ENCODE assay signal across 29 mouse cellular contexts in genomic region chr2:61630864-61631555, GRCm38 (mm10). TPM values are rescaled to one million over a fixed set of nuclear protein-coding genes. Genes with fewer than 3 reads are reported as not detected.
A peak's percentile ranks its signal among the peaks of the same experiment; 100 is the strongest.
DNase-seq lines count a peak whose midpoint lies in the region; ATAC-seq lines count a peak whose summit lies in the region.
"Had no signal": no experiment of that assay in that cellular context is flagged by ENCODE, and none has a peak within 500 bp of the region (broad histone marks: within the 10 kb centered on the region; RNA-seq: fewer than 3 reads in every experiment).

No protein-coding gene starts in this region.

- WGBS in lung, embryonic 16.5 days: 81% methylated on average over 3 of the region's 3 CpGs
- 81% methylated on average over 3 of the region's 3 CpGs for WGBS in midbrain, embryonic 14.5 days

- H3K4me3 ChIP-seq in lung, embryonic 16.5 days (ENCODE audit: low read length): no peak overlapping the region
- H3K4me3 ChIP-seq in midbrain, embryonic 14.5 days (replicated peaks; ENCODE audit: low read depth, low read length): no peak overlapping the region
- H3K4me3 ChIP-seq: embryonic facial prominence, embryonic 10.5 days; embryonic facial prominence, embryonic 15.5 days; forebrain, embryonic 12.5 days; hindbrain, embryonic 13.5 days; layer of hippocampus, adult 2 months; lung, embryonic 15.5 days; neural tube, embryonic 13.5 days had no signal

- ATAC-seq in lung, embryonic 16.5 days (ENCODE audit: low read depth): 0 out of 2 replicates have a peak, but pooled peaks have one; percentile 47
- peak; percentile 34 for ATAC-seq in inflammation-experienced regulatory T-cells, adult 6 months
- no peak for ATAC-seq in midbrain, embryonic 14.5 days (ENCODE audit: low FRiP score, low TSS enrichment)

- H3K9me3 ChIP-seq in lung, embryonic 16.5 days (ENCODE audit: control insufficient read depth, low read length): no peaks in the 10 kb centered on the region
- H3K9me3 ChIP-seq in midbrain, embryonic 14.5 days (ENCODE audit: control insufficient read depth, low read length): no peaks in the 10 kb centered on the region
- H3K9me3 ChIP-seq: embryonic facial prominence, embryonic 10.5 days; embryonic facial prominence, embryonic 15.5 days; forebrain, embryonic 12.5 days; hindbrain, embryonic 13.5 days; lung, embryonic 15.5 days; neural tube, embryonic 13.5 days had no signal

- H3K4me2 ChIP-seq in lung, embryonic 16.5 days (ENCODE audit: low read depth, low read length): no peak overlapping the region
- H3K4me2 ChIP-seq in midbrain, embryonic 14.5 days (ENCODE audit: low read length): no peak overlapping the region
- H3K4me2 ChIP-seq: embryonic facial prominence, embryonic 15.5 days; forebrain, embryonic 12.5 days; heart, embryonic 11.5 days; hindbrain, embryonic 13.5 days; lung, embryonic 15.5 days; midbrain, embryonic 11.5 days; neural tube, embryonic 13.5 days had no signal

- H3K4me1 ChIP-seq in lung, embryonic 16.5 days (replicated peaks; ENCODE audit: control insufficient read depth, insufficient read depth, low read length): no peaks in the 10 kb centered on the region
- no peaks in the 10 kb centered on the region for H3K4me1 ChIP-seq in midbrain, embryonic 14.5 days (ENCODE audit: control insufficient read depth, insufficient read depth, low read length)
- H3K4me1 ChIP-seq: embryonic facial prominence, embryonic 10.5 days; embryonic facial prominence, embryonic 15.5 days; forebrain, embryonic 12.5 days; hindbrain, embryonic 13.5 days; lung, embryonic 15.5 days; neural tube, embryonic 13.5 days had no signal

- no peaks in the 10 kb centered on the region for H3K27me3 ChIP-seq in lung, embryonic 16.5 days (ENCODE audit: control insufficient read depth, insufficient read depth, low read depth, low read length)
- H3K27me3 ChIP-seq in midbrain, embryonic 14.5 days (ENCODE audit: control insufficient read depth, insufficient read depth, low read length): no peaks in the 10 kb centered on the region
- H3K27me3 ChIP-seq: embryonic facial prominence, embryonic 15.5 days; forebrain, embryonic 12.5 days; hindbrain, embryonic 13.5 days; lung, embryonic 15.5 days; neural tube, embryonic 13.5 days had no signal

- peaks cover 8% of the 10 kb centered on the region; the same call in 1 of the 2 replicates for H3K36me3 ChIP-seq in lung, embryonic 16.5 days (ENCODE audit: control insufficient read depth, insufficient read depth, low read length)
- H3K36me3 ChIP-seq in midbrain, embryonic 14.5 days (ENCODE audit: control insufficient read depth, insufficient read depth, low read length): peaks cover 4% of the 10 kb centered on the region; the same call in 1 of the 2 replicates

- no peak overlapping the region for H3K27ac ChIP-seq in lung, embryonic 16.5 days (ENCODE audit: low read length)
- no peak overlapping the region for H3K27ac ChIP-seq in midbrain, embryonic 14.5 days (replicated peaks; ENCODE audit: low read depth, low read length)
- H3K27ac ChIP-seq: embryonic facial prominence, embryonic 10.5 days; embryonic facial prominence, embryonic 15.5 days; forebrain, embryonic 12.5 days; hindbrain, embryonic 13.5 days; layer of hippocampus, adult 2 months; liver, embryonic 14.5 days; lung, embryonic 15.5 days; neural tube, embryonic 13.5 days had no signal

- no peak for DNase-seq in lung, postnatal 14 days
- peak; percentile 17 for DNase-seq in R1 (ENCODE audit: low read depth, low spot score)
- DNase-seq in retina, postnatal 1 day: peak; percentile 43
- DNase-seq in midbrain, embryonic 14.5 days: no peak
- DNase-seq in spleen, adult 18-20 months: no peak
- no peak for DNase-seq in kidney, postnatal 14 days
- DNase-seq: adrenal gland, postnatal 25 days; cerebellum, adult 18-20 months; cerebellum, postnatal 10 days; gastrocnemius, postnatal 14 days; heart, adult 18-20 months; heart, postnatal 4 days; kidney, adult 11 months; kidney, postnatal 36 days; left cerebral cortex, postnatal 4 days; right cerebral cortex, postnatal 25 days; thymus, postnatal 25 days had no signal

- no peak overlapping the region for H3K9ac ChIP-seq in lung, embryonic 16.5 days (ENCODE audit: low read length)
- H3K9ac ChIP-seq in midbrain, embryonic 14.5 days (replicated peaks; ENCODE audit: low read length): no peak overlapping the region
- H3K9ac ChIP-seq: embryonic facial prominence, embryonic 15.5 days; forebrain, embryonic 12.5 days; hindbrain, embryonic 13.5 days; liver, embryonic 14.5 days; lung, embryonic 15.5 days; neural tube, embryonic 13.5 days had no signal

RNA-seq across cellular contexts. Expression of gene Tank, which starts 52.6 kb away (rescaled TPM):
- polyA plus RNA-seq in lung, embryonic 16.5 days (2015; fragmentation: Nextera tagmentation; extraction: Ambion mirVana): 30.9 and 34.0 TPM in 2 replicates
- 100 to 1,000 TPM; 245 to 330 (median 251) TPM for polyA plus RNA-seq in inflammation-experienced regulatory T-cells, adult 6 months (2017; shearing (Covaris generic))
- polyA plus RNA-seq in midbrain, embryonic 14.5 days (2014; fragmentation: Nextera tagmentation; extraction: Ambion mirVana): 33.3 and 37.1 TPM in 2 replicates

Comparison
In these comparisons a context has a peak if more than half of its experiments do, and no peak if none do; other contexts are left out.
1. DNase-seq: peak in R1 (single experiment) and retina, postnatal 1 day (single experiment); none in lung, postnatal 14 days (single experiment), midbrain, embryonic 14.5 days (single experiment), spleen, adult 18-20 months (0 of 2) and kidney, postnatal 14 days (single experiment).